Mouse (Mus musculus): ENCODE measurements around the gene Mllt10. TPM values are rescaled to one million over a fixed set of nuclear protein-coding genes. Genes with fewer than 3 reads are reported as not detected.

The Mllt10 gene
- total and polyA plus RNA-seq, 2 experiments from 2014 or later: 27.4 to 31.3 TPM

DNA sequence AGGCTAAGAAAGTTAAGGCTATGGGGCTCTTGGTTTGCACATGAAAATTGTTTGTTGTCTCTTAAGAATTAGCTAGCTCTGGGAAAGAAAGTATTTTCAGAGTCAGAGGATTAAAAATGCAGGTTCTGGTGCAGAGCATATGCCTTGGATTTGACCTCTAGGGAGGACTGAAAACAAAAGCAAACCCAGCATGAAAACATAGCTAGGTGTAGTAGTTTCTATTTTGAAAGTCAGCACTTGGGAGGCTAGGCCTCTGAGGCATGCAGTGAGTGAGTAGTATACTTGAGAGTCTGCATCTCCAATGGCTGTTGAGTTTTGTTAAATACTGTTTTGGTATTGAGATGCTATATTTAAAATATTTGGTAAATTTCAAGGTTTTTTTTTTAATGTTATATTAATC, 39.3 kb downstream of the Mllt10 start:
- H3K9me3 ChIP-seq (ENCODE audit: low read length): no peaks in the 10 kb centered on the region
- no peak overlapping the region for H3K27ac ChIP-seq (ENCODE audit: low read depth, low read length)
- H3K4me3 ChIP-seq (ENCODE audit: low read depth, low read length): no peak overlapping the region
- H3K4me1 ChIP-seq (ENCODE audit: insufficient read depth): no peaks in the 10 kb centered on the region
- H3K9ac ChIP-seq: no peak overlapping the region
- H3K4me2 ChIP-seq (ENCODE audit: low read depth): no peak overlapping the region
- TF ChIP-seq CTCF (IDR thresholded peaks at IDR 0.05; ENCODE audit: low read depth): no peak
- H3K36me3 ChIP-seq (ENCODE audit: insufficient read depth): peaks cover 14% of the 10 kb centered on the region
- H3K27me3 ChIP-seq (ENCODE audit: insufficient read depth, low read length): no peaks in the 10 kb centered on the region
- ATAC-seq: no peak
- no peak for DNase-seq

GRCm38 (mm10) chr2:18095804-18096203, 40.8 kb downstream of the Mllt10 start:
- ATAC-seq (no peak), DNase-seq (no peak)
- Histone ChIP-seq H3K4me2 (ENCODE audit: low read depth) (no peak overlapping the region), H3K36me3 (ENCODE audit: insufficient read depth) (peaks cover 17% of the 10 kb centered on the region), H3K9ac (no peak overlapping the region), H3K4me3 (ENCODE audit: low read depth, low read length) (no peak overlapping the region), H3K9me3 (ENCODE audit: low read length) (no peaks in the 10 kb centered on the region), H3K4me1 (ENCODE audit: insufficient read depth) (no peaks in the 10 kb centered on the region), H3K27ac (ENCODE audit: low read depth, low read length) (no peak overlapping the region), H3K27me3 (ENCODE audit: insufficient read depth, low read length) (no peaks in the 10 kb centered on the region)
- TF ChIP-seq CTCF (IDR thresholded peaks at IDR 0.05; ENCODE audit: low read depth): no peak
- WGBS: 63% methylated on average over 2 of the region's 2 CpGs

DNA sequence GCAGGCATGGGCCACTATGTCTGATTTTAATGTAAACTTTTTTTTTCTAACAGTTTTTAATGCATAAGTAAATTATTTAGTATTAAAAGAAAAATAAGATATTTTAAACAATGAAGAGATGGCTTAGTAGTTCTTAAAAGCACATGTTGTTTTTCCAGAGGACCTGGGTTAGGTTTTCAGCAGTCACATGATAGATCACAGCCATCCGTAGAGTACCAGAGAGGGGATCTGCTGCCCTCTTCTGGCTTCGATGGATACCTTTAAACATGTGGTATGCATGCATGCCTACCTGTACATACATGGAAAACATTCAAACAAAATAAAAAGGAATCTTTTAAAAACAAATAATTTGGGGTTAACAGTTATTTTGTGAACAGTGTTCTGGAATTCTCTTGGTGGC, 45.9 kb downstream of the Mllt10 start:
- WGBS: 96% methylated on average over 2 of the region's 2 CpGs
- Histone ChIP-seq H3K4me3 (ENCODE audit: low read depth, low read length) (no peak overlapping the region), H3K27me3 (ENCODE audit: insufficient read depth, low read length) (no peaks in the 10 kb centered on the region), H3K4me1 (ENCODE audit: insufficient read depth) (no peaks in the 10 kb centered on the region), H3K9me3 (ENCODE audit: low read length) (no peaks in the 10 kb centered on the region), H3K9ac (no peak overlapping the region), H3K36me3 (ENCODE audit: insufficient read depth) (peaks cover 3% of the 10 kb centered on the region; the same call in 1 of the 2 replicates), H3K4me2 (ENCODE audit: low read depth) (no peak overlapping the region), H3K27ac (ENCODE audit: low read depth, low read length) (no peak overlapping the region)
- TF ChIP-seq CTCF (IDR thresholded peaks at IDR 0.05; ENCODE audit: low read depth): no peak
- ATAC-seq (no peak), DNase-seq (no peak)

DNA sequence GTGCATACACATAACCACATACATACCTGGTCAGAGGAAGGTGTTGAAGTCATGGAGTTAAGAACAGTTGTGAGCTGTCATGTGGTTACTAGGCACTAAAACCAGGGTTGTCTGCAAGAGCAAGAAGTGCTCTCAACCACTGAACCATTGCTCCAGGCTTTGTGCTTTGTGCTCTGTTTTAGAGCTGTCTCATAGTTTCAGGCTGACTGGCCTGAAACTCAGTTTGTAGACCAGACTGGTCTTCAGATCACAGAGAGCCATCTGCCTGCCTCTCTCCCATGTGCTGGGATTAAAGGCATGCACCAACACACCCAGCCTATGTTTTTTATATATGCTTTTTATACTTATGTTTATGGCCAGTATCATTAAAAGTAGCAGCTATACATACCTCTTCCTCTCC, 52.5 kb downstream of the Mllt10 start:
- TF ChIP-seq CTCF (IDR thresholded peaks at IDR 0.05; ENCODE audit: low read depth): no peak
- no peak for DNase-seq
- ATAC-seq: no peak
- Histone ChIP-seq H3K9ac (no peak overlapping the region), H3K36me3 (ENCODE audit: insufficient read depth) (no peaks in the 10 kb centered on the region), H3K4me1 (ENCODE audit: insufficient read depth) (no peaks in the 10 kb centered on the region), H3K27me3 (ENCODE audit: insufficient read depth, low read length) (no peaks in the 10 kb centered on the region), H3K27ac (ENCODE audit: low read depth, low read length) (no peak overlapping the region), H3K4me2 (ENCODE audit: low read depth) (no peak overlapping the region), H3K4me3 (ENCODE audit: low read depth, low read length) (no peak overlapping the region), H3K9me3 (ENCODE audit: low read length) (no peaks in the 10 kb centered on the region)

GRCm38 (mm10) chr2:18108214-18108613, 53.2 kb downstream of the Mllt10 start:
- Histone ChIP-seq H3K4me1 (ENCODE audit: insufficient read depth) (no peaks in the 10 kb centered on the region), H3K9me3 (ENCODE audit: low read length) (no peaks in the 10 kb centered on the region), H3K27ac (ENCODE audit: low read depth, low read length) (no peak overlapping the region), H3K36me3 (ENCODE audit: insufficient read depth) (no peaks in the 10 kb centered on the region), H3K4me2 (ENCODE audit: low read depth) (no peak overlapping the region), H3K9ac (no peak overlapping the region), H3K27me3 (ENCODE audit: insufficient read depth, low read length) (no peaks in the 10 kb centered on the region), H3K4me3 (ENCODE audit: low read depth, low read length) (no peak overlapping the region)
- 94% methylated on average over 3 of the region's 3 CpGs for WGBS
- no peak for DNase-seq
- ATAC-seq: no peak
- peak; percentile 21; the same call in 1 of the 2 replicates for TF ChIP-seq CTCF (IDR thresholded peaks at IDR 0.05; ENCODE audit: low read depth)

DNA sequence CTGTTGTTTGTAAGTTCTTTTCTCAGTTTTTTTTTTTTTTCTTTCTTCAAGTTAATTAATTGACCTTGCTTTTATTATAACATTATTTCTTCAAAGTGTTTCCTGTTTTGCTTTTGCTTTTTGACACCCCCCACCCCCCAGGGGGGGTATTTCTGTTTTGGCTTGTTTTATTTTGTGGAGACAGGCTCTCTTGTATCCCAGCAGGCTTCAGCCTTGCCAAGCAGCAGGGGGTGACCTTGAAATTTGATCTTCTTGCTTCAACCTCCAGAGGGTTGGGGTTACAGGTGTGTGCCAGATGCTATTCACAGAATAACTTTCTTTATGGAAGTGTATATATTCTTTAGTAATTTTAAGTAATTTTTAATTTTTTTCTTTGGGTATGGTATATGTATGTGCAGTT, 56.4 kb downstream of the Mllt10 start:
- Histone ChIP-seq H3K9me3 (ENCODE audit: low read length) (no peaks in the 10 kb centered on the region), H3K27me3 (ENCODE audit: insufficient read depth, low read length) (no peaks in the 10 kb centered on the region), H3K27ac (ENCODE audit: low read depth, low read length) (no peak overlapping the region), H3K4me1 (ENCODE audit: insufficient read depth) (no peaks in the 10 kb centered on the region), H3K4me3 (ENCODE audit: low read depth, low read length) (no peak overlapping the region), H3K36me3 (ENCODE audit: insufficient read depth) (no peaks in the 10 kb centered on the region), H3K9ac (no peak overlapping the region), H3K4me2 (ENCODE audit: low read depth) (no peak overlapping the region)
- no peak for ATAC-seq
- TF ChIP-seq CTCF (IDR thresholded peaks at IDR 0.05; ENCODE audit: low read depth): no peak
- no peak for DNase-seq

DNA sequence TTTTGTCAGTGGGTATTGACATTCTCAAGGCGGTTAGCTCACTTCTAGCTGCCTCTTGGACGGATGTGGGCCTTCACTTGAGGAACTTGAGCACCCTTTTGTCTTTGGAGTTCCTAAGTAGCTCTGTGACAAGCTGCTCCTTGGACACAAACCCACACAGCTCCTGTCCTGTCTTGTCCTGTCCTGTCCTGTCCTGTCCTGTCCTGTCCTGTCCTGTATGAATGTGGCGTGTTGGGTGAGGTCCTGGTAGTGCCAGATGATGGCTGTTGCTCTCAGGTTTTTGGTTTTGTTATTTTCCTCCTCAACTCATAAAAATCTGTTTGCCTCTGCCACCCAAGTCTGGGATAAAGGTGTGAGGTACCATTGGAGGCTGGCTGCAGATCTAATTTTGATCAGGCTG, 61.4 kb downstream of the Mllt10 start:
- Histone ChIP-seq H3K9ac (no peak overlapping the region), H3K27me3 (ENCODE audit: insufficient read depth, low read length) (no peaks in the 10 kb centered on the region), H3K9me3 (ENCODE audit: low read length) (no peaks in the 10 kb centered on the region), H3K36me3 (ENCODE audit: insufficient read depth) (no peaks in the 10 kb centered on the region), H3K27ac (ENCODE audit: low read depth, low read length) (no peak overlapping the region), H3K4me1 (ENCODE audit: insufficient read depth) (no peaks in the 10 kb centered on the region), H3K4me3 (ENCODE audit: low read depth, low read length) (no peak overlapping the region), H3K4me2 (ENCODE audit: low read depth) (no peak overlapping the region)
- DNase-seq (no peak), ATAC-seq (no peak)
- TF ChIP-seq CTCF (IDR thresholded peaks at IDR 0.05; ENCODE audit: low read depth): no peak
- 57% methylated on average over 3 of the region's 3 CpGs for WGBS

DNA sequence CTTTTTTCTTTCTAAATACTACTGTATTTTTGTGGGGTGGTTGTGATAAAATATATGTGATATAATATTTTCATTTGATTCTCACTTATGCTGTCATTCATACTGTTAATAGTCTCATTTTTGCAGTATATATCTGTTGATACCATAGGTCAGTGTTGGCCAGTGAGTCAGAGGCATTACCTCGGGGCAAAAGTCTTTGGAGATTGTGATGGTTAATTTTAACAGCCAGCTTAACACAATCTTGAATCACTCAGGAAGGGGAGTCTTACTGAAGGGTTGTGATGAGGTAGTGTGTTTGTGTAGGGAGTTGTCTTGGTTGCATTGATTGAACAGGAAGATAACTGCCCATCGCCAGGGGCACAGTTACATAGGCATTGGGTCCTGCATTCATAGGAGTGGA, 83.1 kb downstream of the Mllt10 start:
- H3K36me3 ChIP-seq (ENCODE audit: insufficient read depth): peaks cover 15% of the 10 kb centered on the region; the same call in 1 of the 2 replicates
- 95% methylated on average over 2 of the region's 2 CpGs for WGBS
- H3K4me1 ChIP-seq (ENCODE audit: insufficient read depth): no peaks in the 10 kb centered on the region
- no peak overlapping the region for H3K4me3 ChIP-seq (ENCODE audit: low read depth, low read length)
- no peak for TF ChIP-seq CTCF (IDR thresholded peaks at IDR 0.05; ENCODE audit: low read depth)
- H3K4me2 ChIP-seq (ENCODE audit: low read depth): no peak overlapping the region
- no peak overlapping the region for H3K9ac ChIP-seq
- H3K9me3 ChIP-seq (ENCODE audit: low read length): no peaks in the 10 kb centered on the region
- DNase-seq (no peak), ATAC-seq (no peak)
- H3K27me3 ChIP-seq (ENCODE audit: insufficient read depth, low read length): no peaks in the 10 kb centered on the region
- no peak overlapping the region for H3K27ac ChIP-seq (ENCODE audit: low read depth, low read length)
